Mouse (Mus musculus) intestine, postnatal 0 days (tissue): ENCODE measurements around the gene Gm47289. TPM values are rescaled to one million over a fixed set of nuclear protein-coding genes. Genes with fewer than 3 reads are reported as not detected.

ENCODE experiments used
- ATAC-seq: fragments of 200-750 bp; cut with Nextera tagmentation; 2 replicates; pipeline ENCODE4 v1.8.0; 2017; ENCODE audit warnings: mild to moderate bottlenecking, moderate TSS enrichment, moderate library complexity
- H3K27ac ChIP-seq: fragments of 300-500 bp; sonication (generic); 2 replicates; pipeline ENCODE4 v1.5.1; 2014; ENCODE audit warnings: mild to moderate bottlenecking, low read depth, low read length, moderate library complexity
- H3K27me3 ChIP-seq: fragments of 300-500 bp; sonication (generic); replicated peaks from 2 replicates; pipeline ENCODE4 v1.6.1; 2014; ENCODE audit warnings: low read length, mixed read lengths; ENCODE audit not compliant: control insufficient read depth, insufficient read depth
- H3K36me3 ChIP-seq: fragments of 300-500 bp; sonication (generic); 2 replicates; pipeline ENCODE4 v1.6.1; 2014; ENCODE audit warnings: mild to moderate bottlenecking, moderate library complexity; ENCODE audit not compliant: control insufficient read depth, insufficient read depth
- H3K4me1 ChIP-seq: fragments of 300-500 bp; sonication (generic); replicated peaks from 2 replicates; pipeline ENCODE4 v1.6.1; 2014; ENCODE audit warnings: antibody characterized with exemption, low read length, mixed read lengths; ENCODE audit not compliant: control insufficient read depth, insufficient read depth
- H3K4me2 ChIP-seq: fragments of 300-500 bp; sonication (generic); replicated peaks from 2 replicates; pipeline ENCODE4 v1.6.1; 2014; ENCODE audit warnings: low read depth, mild to moderate bottlenecking, moderate library complexity
- H3K4me3 ChIP-seq: fragments of 300-500 bp; sonication (generic); 2 replicates; pipeline ENCODE4 v1.5.1; 2014; ENCODE audit warnings: low read depth, low read length
- H3K9ac ChIP-seq: fragments of 300-500 bp; sonication (generic); 2 replicates; pipeline ENCODE4 v1.6.1; 2014; ENCODE audit warnings: mild to moderate bottlenecking, low read depth, low read length
- H3K9me3 ChIP-seq: fragments of 300-500 bp; sonication (generic); 2 replicates; pipeline ENCODE4 v1.6.1; 2016; ENCODE audit warnings: mixed run types; ENCODE audit not compliant: control insufficient read depth
- CTCF ChIP-seq: sonication (generic); IDR thresholded peaks from 2 replicates; pipeline ENCODE4 v1.5.1; 2016; ENCODE audit warnings: low read depth, mild to moderate bottlenecking, control low read depth, antibody characterized with exemption, moderate library complexity
- WGBS: fragments of 180-500 bp; shearing (Covaris S2); extraction: QIAGEN DNeasy Blood & Tissue Kit; methylation state at CpG from one replicate; pipeline ENCODE4 v1.1.7; 2014; 5-methylcytosine and 5-hydroxymethylcytosine counted together
- polyA plus RNA-seq: library from polyadenylated mRNA; unstranded; fragments of >200 nt; fragmentation: Nextera tagmentation; extraction: Ambion mirVana; gene quantifications from 2 replicates; pipeline ENCODE4 v1.2.1, GENCODE M21; 2015

Gm47289 gene
- polyA plus RNA-seq, 1 experiment from 2014 or later: not detected

DNA sequence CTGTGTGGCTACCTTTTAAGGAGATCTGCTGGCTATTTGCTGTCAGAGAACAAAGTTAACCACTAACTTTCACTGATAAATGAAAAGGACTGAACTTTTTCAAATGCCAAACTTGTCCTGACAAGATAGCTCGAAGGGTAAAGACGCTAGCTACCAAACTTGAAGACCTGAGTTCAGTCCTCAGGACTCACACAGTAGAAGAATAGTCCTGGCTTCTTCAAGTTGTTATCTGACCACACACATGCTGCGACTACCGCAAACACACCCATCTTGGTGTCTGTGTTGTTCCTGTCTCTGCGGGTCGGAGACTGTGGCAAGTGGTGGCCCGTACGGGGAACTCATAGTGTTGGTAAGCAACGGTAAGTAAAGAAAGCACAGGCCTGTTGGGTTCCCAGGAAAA lies 44.7 kb downstream of the Gm47289 start:
- H3K9me3 ChIP-seq: no peaks in the 10 kb centered on the region
- H3K27ac ChIP-seq: no peak overlapping the region
- no peak overlapping the region for H3K4me2 ChIP-seq
- 96% methylated on average over 9 of the region's 9 CpGs for WGBS
- no peak overlapping the region for H3K9ac ChIP-seq
- H3K4me3 ChIP-seq: no peak overlapping the region
- no peak for ATAC-seq
- no peaks in the 10 kb centered on the region for H3K4me1 ChIP-seq
- no peak for TF ChIP-seq CTCF
- no peaks in the 10 kb centered on the region for H3K27me3 ChIP-seq
- H3K36me3 ChIP-seq: no peaks in the 10 kb centered on the region

DNA sequence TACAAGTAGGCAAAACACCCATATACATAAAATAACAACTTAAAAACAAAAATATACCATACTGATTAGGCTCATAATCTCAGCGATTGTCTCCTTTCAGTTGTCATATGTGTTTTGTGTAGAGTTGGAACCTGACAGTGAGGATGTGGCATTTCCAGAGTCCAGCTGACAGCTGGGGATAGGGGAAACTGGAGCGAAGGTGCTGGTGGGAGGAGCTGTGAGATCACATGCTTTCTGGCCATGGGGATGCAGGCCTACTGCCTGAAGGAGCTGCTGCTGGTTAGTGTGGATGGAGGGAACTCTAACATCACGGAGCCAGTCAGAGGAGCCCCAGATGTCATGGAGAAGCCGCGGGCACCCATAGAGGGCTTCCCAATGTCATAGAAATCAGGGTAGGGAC lies 46.8 kb downstream of the Gm47289 start:
- H3K36me3 ChIP-seq: no peaks in the 10 kb centered on the region
- 90% methylated on average over 5 of the region's 5 CpGs for WGBS
- H3K4me1 ChIP-seq: no peaks in the 10 kb centered on the region
- no peak overlapping the region for H3K4me3 ChIP-seq
- no peak overlapping the region for H3K4me2 ChIP-seq
- H3K27ac ChIP-seq: no peak overlapping the region
- H3K27me3 ChIP-seq: no peaks in the 10 kb centered on the region
- no peak for ATAC-seq
- no peak for TF ChIP-seq CTCF
- no peaks in the 10 kb centered on the region for H3K9me3 ChIP-seq
- H3K9ac ChIP-seq: no peak overlapping the region

DNA sequence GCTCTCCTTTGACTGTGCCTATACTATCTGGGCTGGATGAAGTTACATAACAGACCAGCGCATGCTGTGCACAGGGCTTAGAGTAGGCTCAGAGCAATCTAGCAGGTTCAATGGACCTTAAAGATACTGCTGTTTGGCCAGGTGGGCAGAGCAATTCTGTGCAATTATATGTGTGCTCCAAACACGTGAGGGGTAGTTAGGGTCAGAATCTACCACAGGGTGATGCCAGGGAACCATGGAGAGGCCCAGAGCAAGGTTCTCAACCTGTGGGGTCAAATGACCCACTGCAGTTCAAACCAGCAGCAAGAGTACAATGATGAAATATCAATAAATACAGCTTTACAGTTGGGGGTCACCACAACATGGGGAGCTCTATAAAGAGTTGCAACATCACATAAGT lies 47.7 kb downstream of the Gm47289 start:
- no peak for TF ChIP-seq CTCF
- no peak overlapping the region for H3K27ac ChIP-seq
- no peaks in the 10 kb centered on the region for H3K36me3 ChIP-seq
- no peak overlapping the region for H3K9ac ChIP-seq
- no peaks in the 10 kb centered on the region for H3K27me3 ChIP-seq
- no peaks in the 10 kb centered on the region for H3K9me3 ChIP-seq
- no peak overlapping the region for H3K4me2 ChIP-seq
- WGBS: 62% methylated on average over 2 of the region's 2 CpGs
- no peak overlapping the region for H3K4me3 ChIP-seq
- ATAC-seq: no peak
- H3K4me1 ChIP-seq: no peaks in the 10 kb centered on the region

DNA sequence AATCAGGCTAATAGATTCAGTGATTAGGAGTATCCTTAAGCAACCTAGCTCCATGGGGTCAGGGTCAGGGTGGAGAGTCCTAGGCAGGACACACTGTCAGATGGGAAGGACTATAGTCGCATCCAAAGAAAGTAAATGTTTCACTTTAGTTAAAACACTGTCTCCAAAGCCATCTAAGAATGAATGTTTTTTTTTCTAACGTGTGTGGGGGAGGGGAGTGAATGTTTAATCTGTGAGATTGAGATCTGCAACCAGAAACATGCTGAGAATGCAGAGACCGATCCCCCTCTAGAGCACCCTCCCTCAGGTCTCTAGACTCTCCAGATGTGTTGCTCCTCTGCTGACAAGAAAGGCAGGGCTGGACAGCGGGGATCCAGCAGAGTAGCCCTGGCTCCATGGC lies 48.2 kb downstream of the Gm47289 start:
- TF ChIP-seq CTCF: no peak
- Histone ChIP-seq H3K4me2 (no peak overlapping the region), H3K9ac (no peak overlapping the region), H3K9me3 (no peaks in the 10 kb centered on the region), H3K27me3 (no peaks in the 10 kb centered on the region), H3K4me3 (no peak overlapping the region), H3K4me1 (no peaks in the 10 kb centered on the region), H3K27ac (no peak overlapping the region), H3K36me3 (no peaks in the 10 kb centered on the region)
- WGBS: 45% methylated on average over 4 of the region's 4 CpGs
- ATAC-seq: no peak

DNA sequence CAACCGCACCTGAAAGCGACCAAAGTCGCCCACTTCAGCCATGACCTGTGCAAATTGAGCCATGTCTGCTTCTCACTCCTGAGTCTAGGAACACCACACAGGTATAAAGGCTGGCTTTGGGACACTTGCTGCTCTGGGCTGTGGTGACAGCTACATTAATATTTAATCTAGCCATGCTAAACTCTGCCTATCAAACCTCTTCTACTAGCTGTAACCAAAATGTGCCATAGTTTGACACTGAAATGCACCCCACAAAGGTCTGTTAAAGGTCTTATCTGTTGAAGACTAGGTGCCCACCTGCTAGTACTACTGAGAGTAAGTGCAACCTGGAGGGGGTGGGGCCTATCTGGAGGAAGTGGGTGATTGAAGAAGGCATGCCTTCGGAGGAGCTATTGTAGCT lies 50.0 kb downstream of the Gm47289 start, which contains the start of gene Slc22a13:
Gene Slc22a13 (minus strand): TSS at position 101 of the 400 bp plus-strand sequence.
- Histone ChIP-seq H3K27me3 (no peaks in the 10 kb centered on the region), H3K27ac (no peak within 1 kb of the TSS), H3K9me3 (no peaks in the 10 kb centered on the region), H3K4me1 (no peaks in the 10 kb centered on the region), H3K4me3 (no peak within 1 kb of the TSS), H3K36me3 (no peaks in the 10 kb centered on the region), H3K9ac (no peak within 1 kb of the TSS), H3K4me2 (no peak within 1 kb of the TSS)
- no peak for TF ChIP-seq CTCF
- 92% methylated on average over 4 of the region's 4 CpGs for WGBS
- ATAC-seq: no peak

Other genes starting within 250 kb of the Gm47289 start
- gene Ctdspl, start 232.7 kb upstream of the Gm47289 start, polyA plus RNA-seq: 17.0 and 20.7 TPM in 2 replicates
- 3.6 and 5.1 TPM in 2 replicates for gene Vill, start 106.4 kb upstream of the Gm47289 start, polyA plus RNA-seq
- gene Plcd1, start 65.7 kb upstream of the Gm47289 start, polyA plus RNA-seq: 6.3 and 6.5 TPM in 2 replicates
- 0.05 and 0.07 TPM in 2 replicates for gene Dlec1, start 56.7 kb upstream of the Gm47289 start, polyA plus RNA-seq
- 16.4 and 17.5 TPM in 2 replicates for gene Acaa1b, start 2.1 kb upstream of the Gm47289 start, polyA plus RNA-seq
- gene Slc22a13, start 49.9 kb downstream of the Gm47289 start, polyA plus RNA-seq: 0.10 TPM in 1 of 2 replicates, not detected in the other
- gene Oxsr1, start 163.3 kb downstream of the Gm47289 start, polyA plus RNA-seq: 7.9 and 8.7 TPM in 2 replicates
- gene Acaa1a, start 180.5 kb downstream of the Gm47289 start, polyA plus RNA-seq: 90.5 and 97.0 TPM in 2 replicates
- 29.7 and 30.9 TPM in 2 replicates for gene Myd88, start 182.2 kb downstream of the Gm47289 start, polyA plus RNA-seq
- gene Xylb, start 198.2 kb downstream of the Gm47289 start, polyA plus RNA-seq: 10.8 and 11.7 TPM in 2 replicates
- 0.12 TPM in 1 of 2 replicates, not detected in the other for gene Slc22a14, start 206.4 kb downstream of the Gm47289 start, polyA plus RNA-seq
- gene Acvr2b, start 243.0 kb downstream of the Gm47289 start, polyA plus RNA-seq: 5.4 and 5.8 TPM in 2 replicates